Mouse (Mus musculus) C2C12 (cell line): ENCODE measurements around the gene Gm853.

ENCODE experiments used
- CEBPB ChIP-seq: IDR thresholded peaks from one replicate; pipeline ENCODE4 v1.6.1; 2011; ENCODE audit warnings: low read depth, mild to moderate bottlenecking, control low read depth, moderate library complexity
- CTCF ChIP-seq: IDR thresholded peaks from one replicate; pipeline ENCODE4 v1.5.1; 2011; ENCODE audit not compliant: control insufficient read depth, insufficient read depth, insufficient read length
- MAX ChIP-seq: IDR thresholded peaks from one replicate; pipeline ENCODE4 v1.6.1; 2011; ENCODE audit warnings: mild to moderate bottlenecking, control low read depth
- MYOD1 ChIP-seq: IDR thresholded peaks from one replicate; pipeline ENCODE4 v1.6.1; 2011; ENCODE audit warnings: low read depth; ENCODE audit not compliant: control insufficient read depth, insufficient read length
- MYOG ChIP-seq: IDR thresholded peaks from one replicate; pipeline ENCODE4 v1.6.1; 2011; ENCODE audit not compliant: control insufficient read depth, insufficient read length; ENCODE audit errors: extremely low read depth

DNA sequence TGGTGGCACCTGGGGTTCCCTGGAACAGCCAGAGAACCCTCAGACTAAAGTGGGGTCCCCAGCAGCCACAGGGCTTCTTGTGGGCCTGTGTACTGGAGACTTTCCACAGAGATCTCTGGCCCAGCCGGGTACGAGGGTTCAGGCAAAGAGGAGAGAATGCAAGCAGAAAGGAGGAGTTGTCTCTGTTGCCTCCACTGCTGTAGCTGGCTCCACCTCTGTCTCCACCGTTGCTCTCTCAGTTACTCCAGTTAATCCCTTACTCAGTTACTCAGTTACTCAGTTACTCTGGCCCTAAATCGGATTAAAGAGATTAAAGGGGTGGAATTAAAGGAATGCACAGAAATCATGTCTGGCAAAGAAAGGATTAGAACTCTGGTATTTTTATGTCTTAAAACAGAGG is at the start of gene Gm853:
- TF ChIP-seq MAX (no peak), MYOG (no peak), MYOD1 (no peak), CTCF (no peak), CEBPB (no peak)
